Mouse (Mus musculus) midbrain, embryonic 10.5 days (tissue): ENCODE data around the gene Vars. TPM values are rescaled to one million over a fixed set of nuclear protein-coding genes. Genes with fewer than 3 reads are reported as not detected.
"Not testable (repeated sequence)": the region's sequence is repeated elsewhere in the genome, so short reads cannot be mapped to it uniquely, and the experiment has no call there.

ENCODE experiments used
- DNase-seq: peaks from one replicate; pipeline ENCODE4 v3.0.0-alpha.2; 2017; ENCODE audit warnings: low spot score
- H3K27ac ChIP-seq: fragments of 300-500 bp; sonication (generic); replicated peaks from 2 replicates; pipeline ENCODE4 v1.5.1; 2016; ENCODE audit warnings: mild to moderate bottlenecking
- H3K27me3 ChIP-seq: fragments of 300-500 bp; sonication (generic); 2 replicates; pipeline ENCODE4 v1.6.1; 2016; ENCODE audit warnings: low read depth, mild to moderate bottlenecking; ENCODE audit not compliant: poor library complexity, severe bottlenecking
- H3K36me3 ChIP-seq: fragments of 300-500 bp; sonication (generic); 2 replicates; pipeline ENCODE4 v1.6.1; 2016; ENCODE audit warnings: mild to moderate bottlenecking, moderate library complexity
- H3K4me1 ChIP-seq: fragments of 300-500 bp; sonication (generic); 2 replicates; pipeline ENCODE4 v1.6.1; 2016
- H3K4me3 ChIP-seq: fragments of 300-500 bp; sonication (generic); 2 replicates; pipeline ENCODE4 v1.5.1; 2016; ENCODE audit warnings: mild to moderate bottlenecking, moderate library complexity
- H3K9me3 ChIP-seq: fragments of 300-500 bp; sonication (generic); replicated peaks from 2 replicates; pipeline ENCODE4 v1.6.1; 2016; ENCODE audit warnings: mild to moderate bottlenecking
- WGBS: fragments of 180-500 bp; shearing (Covaris S2); methylation state at CpG from one replicate; pipeline ENCODE4 v1.1.7; 2016; 5-methylcytosine and 5-hydroxymethylcytosine counted together
- polyA plus RNA-seq: library from polyadenylated mRNA; unstranded; fragments of >200 nt; fragmentation: Nextera tagmentation; extraction: Ambion mirVana; gene quantifications from 2 replicates; pipeline ENCODE4 v1.2.1, GENCODE M21; 2016

The Vars gene
- polyA plus RNA-seq, 1 experiment from 2014 or later, result 210 TPM

- peaks cover 12% of the 10 kb centered on the region for H3K27me3 ChIP-seq
- no peaks in the 10 kb centered on the region for H3K9me3 ChIP-seq
- H3K36me3 ChIP-seq, result peaks cover 13% of the 10 kb centered on the region
- WGBS, result 88% methylated on average over 27 of the region's 27 CpGs
- no peak overlapping the region for H3K27ac ChIP-seq
- peaks cover 24% of the 10 kb centered on the region for H3K4me1 ChIP-seq
- H3K4me3 ChIP-seq, result no peak overlapping the region
- no peak for DNase-seq
Observed at GRCm38 (mm10) chr17:34978239-34978638, 22.5 kb upstream of the Vars start.

DNA sequence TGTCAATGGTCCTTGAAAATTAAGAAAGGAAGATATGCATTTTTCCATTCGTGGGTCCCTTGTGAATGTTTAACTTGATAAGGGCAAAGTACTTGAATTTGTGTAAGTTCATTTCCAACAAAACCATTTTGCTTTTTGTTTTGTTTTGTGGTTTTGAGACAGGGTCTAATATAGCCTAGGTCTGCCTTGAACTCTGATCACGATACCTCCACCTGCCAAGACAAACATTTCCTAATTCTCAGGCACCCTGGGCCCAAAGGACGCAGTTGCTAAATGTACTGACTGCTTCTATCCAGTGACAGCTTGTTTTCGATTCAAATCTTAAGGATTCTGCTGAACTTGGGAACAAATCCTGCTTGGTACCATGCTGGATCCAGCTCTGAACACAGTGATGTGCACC is 21.2 kb upstream of the Vars start:
- H3K9me3 ChIP-seq, result no peaks in the 10 kb centered on the region
- no peak overlapping the region for H3K4me3 ChIP-seq
- H3K27ac ChIP-seq, result no peak overlapping the region
- WGBS, result 91% methylated on average over 4 of the region's 4 CpGs
- peaks cover 27% of the 10 kb centered on the region for H3K4me1 ChIP-seq
- no peak for DNase-seq
- peaks cover 23% of the 10 kb centered on the region for H3K36me3 ChIP-seq
- no peaks in the 10 kb centered on the region for H3K27me3 ChIP-seq

GRCm38 (mm10) chr17:34980655-34981054 is 20.1 kb upstream of the Vars start:
- Histone ChIP-seq H3K27ac (peak overlapping the region; percentile 99), H3K4me1 (peaks cover 27% of the 10 kb centered on the region), H3K27me3 (no peaks in the 10 kb centered on the region), H3K4me3 (peak overlapping the region; percentile 86), H3K9me3 (no peaks in the 10 kb centered on the region), H3K36me3 (peaks cover 33% of the 10 kb centered on the region)
- WGBS, result 25% methylated on average over 2 of the region's 2 CpGs
- DNase-seq, result no peak

DNA sequence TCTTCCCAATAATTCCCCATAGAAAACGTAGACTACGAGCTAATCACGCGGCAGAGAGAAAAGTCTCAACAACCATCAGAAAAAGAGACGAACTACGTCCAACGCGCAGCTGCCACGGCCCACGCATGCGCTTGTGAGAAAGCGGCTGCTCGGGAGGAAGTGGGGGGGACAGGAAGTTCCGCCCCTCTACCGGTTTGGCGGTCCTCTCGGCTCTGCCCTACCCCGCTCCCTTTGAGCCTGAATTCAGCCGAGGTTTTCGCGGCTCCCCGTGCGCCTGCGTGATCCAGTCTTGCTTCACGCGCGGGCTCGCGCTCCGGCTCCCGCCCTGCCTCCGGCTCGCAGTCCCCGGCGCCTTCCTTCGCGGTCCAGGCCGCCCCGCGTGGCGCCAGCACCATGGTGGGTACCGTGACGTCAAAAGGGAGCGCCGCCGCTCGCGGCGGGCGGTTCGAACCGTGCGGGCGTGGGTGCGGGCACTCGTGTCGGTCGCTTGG is 19.1 kb upstream of the Vars start, which contains the start of gene Lsm2:
TSS of gene Lsm2 (plus strand) at position 173 of the 491 bp plus-strand sequence.
- Histone ChIP-seq H3K36me3 (peaks cover 44% of the 10 kb centered on the region), H3K4me1 (peaks cover 27% of the 10 kb centered on the region), H3K9me3 (no peaks in the 10 kb centered on the region), H3K27me3 (no peaks in the 10 kb centered on the region), H3K4me3 (peak within 1 kb of the TSS; percentile 86), H3K27ac (peak within 1 kb of the TSS; percentile 99)
- peak; percentile 93 for DNase-seq
- WGBS, result under 1% methylated on average over 58 of the region's 58 CpGs

DNA sequence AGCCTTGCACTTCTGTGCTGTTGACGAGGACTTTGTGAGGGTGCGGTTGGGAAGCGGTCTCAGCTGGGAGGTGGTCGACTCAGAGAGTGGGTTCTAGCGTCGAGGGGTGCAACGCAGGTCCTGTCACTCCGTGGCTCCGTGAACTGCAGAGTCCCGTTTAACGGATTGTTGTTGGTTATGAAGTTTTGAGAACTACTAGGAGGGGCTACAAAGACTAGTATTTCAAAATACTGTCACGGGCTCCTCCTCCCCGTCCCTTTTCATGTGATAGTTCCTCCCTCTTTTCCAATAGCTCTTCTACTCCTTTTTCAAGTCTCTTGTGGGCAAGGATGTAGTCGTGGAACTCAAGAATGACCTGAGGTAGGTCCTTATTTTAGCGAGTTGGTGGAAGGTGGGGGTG is 18.5 kb upstream of the Vars start:
- H3K36me3 ChIP-seq, result peaks cover 45% of the 10 kb centered on the region
- peak overlapping the region; percentile 99 for H3K27ac ChIP-seq
- no peak for DNase-seq
- no peaks in the 10 kb centered on the region for H3K9me3 ChIP-seq
- peak overlapping the region; percentile 86 for H3K4me3 ChIP-seq
- no peaks in the 10 kb centered on the region for H3K27me3 ChIP-seq
- WGBS, result 0% methylated on average over 15 of the region's 15 CpGs
- peaks cover 27% of the 10 kb centered on the region for H3K4me1 ChIP-seq

- Histone ChIP-seq H3K27ac (no peak overlapping the region), H3K36me3 (peaks cover 56% of the 10 kb centered on the region), H3K9me3 (no peaks in the 10 kb centered on the region), H3K4me1 (peaks cover 27% of the 10 kb centered on the region), H3K4me3 (no peak overlapping the region), H3K27me3 (no peaks in the 10 kb centered on the region)
- DNase-seq, result no peak
- WGBS, result 73% methylated on average over 2 of the region's 2 CpGs
Observed at GRCm38 (mm10) chr17:34984218-34984617, 16.6 kb upstream of the Vars start.

DNA sequence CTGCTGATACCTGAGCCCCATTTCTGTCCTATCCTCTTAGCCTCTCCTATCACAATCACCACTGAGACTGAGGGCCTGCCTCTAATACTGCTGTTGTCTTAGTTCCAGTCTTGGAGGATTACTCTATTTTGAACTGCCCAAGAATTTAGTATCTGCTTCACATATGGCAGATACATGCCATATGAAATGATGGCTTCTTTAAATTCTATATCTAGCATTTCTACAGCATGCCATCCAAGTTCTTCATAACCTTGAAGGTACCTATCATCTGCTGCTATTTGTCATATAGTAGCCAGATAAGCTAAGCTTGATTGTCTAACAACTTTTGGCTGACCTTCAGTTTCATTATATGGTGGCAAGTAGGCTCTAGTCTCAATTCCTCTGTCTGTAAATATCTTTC is 6.0 kb upstream of the Vars start:
- no peak for DNase-seq
- Histone ChIP-seq H3K4me3 (no peak overlapping the region), H3K36me3 (peaks cover 77% of the 10 kb centered on the region), H3K27me3 (no peaks in the 10 kb centered on the region), H3K9me3 (no peaks in the 10 kb centered on the region), H3K27ac (no peak overlapping the region), H3K4me1 (peaks cover 31% of the 10 kb centered on the region)

DNA sequence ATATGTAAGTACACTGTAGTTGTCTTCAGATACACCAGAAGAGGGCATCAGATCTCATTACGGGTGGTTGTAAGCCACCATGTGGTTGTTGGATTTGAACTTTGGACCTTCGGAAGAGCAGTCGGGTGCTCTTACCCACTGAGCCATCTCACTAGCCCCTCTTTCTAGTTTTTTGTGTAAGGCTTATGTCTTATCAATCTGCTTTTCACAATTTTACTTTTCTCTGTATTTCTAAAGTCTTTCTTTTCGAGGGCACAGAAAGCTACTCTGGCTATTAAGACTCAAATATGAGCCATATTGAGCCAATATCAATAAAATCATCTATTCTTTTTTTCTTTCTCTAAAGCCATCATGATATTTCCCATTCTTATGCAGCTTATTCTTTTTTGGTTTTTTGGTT is 5.6 kb upstream of the Vars start:
- peaks cover 75% of the 10 kb centered on the region for H3K36me3 ChIP-seq
- peaks cover 35% of the 10 kb centered on the region for H3K4me1 ChIP-seq
- H3K27ac ChIP-seq, H3K9me3 ChIP-seq, H3K27me3 ChIP-seq, H3K4me3 ChIP-seq, DNase-seq: not testable (repeated sequence)
- WGBS, result 95% methylated on average over 4 of the region's 4 CpGs

DNA sequence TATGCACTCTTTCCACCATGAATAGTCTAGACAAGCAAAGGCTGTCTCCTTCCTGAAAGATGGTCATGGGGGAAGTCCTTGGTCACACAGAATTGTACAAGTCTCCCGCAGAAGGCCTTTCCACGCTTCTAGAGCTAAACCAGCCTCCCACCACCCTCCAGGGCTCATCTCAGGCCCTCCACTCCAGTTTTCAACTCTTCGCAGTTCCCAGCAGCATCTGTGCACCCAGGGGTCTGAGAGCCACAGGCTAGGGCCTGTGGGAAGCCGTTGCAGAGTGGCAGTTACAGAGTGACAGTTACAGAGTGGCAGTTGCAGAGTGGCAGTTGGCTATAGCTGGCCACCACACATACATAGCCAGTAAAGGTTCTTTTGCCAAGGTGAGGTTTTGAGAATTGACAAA is 4.9 kb upstream of the Vars start:
- peaks cover 40% of the 10 kb centered on the region for H3K4me1 ChIP-seq
- DNase-seq, H3K4me3 ChIP-seq, H3K27me3 ChIP-seq, H3K9me3 ChIP-seq, H3K27ac ChIP-seq: not testable (repeated sequence)
- peaks cover 67% of the 10 kb centered on the region for H3K36me3 ChIP-seq
- 95% methylated on average over 4 of the region's 4 CpGs for WGBS

DNA sequence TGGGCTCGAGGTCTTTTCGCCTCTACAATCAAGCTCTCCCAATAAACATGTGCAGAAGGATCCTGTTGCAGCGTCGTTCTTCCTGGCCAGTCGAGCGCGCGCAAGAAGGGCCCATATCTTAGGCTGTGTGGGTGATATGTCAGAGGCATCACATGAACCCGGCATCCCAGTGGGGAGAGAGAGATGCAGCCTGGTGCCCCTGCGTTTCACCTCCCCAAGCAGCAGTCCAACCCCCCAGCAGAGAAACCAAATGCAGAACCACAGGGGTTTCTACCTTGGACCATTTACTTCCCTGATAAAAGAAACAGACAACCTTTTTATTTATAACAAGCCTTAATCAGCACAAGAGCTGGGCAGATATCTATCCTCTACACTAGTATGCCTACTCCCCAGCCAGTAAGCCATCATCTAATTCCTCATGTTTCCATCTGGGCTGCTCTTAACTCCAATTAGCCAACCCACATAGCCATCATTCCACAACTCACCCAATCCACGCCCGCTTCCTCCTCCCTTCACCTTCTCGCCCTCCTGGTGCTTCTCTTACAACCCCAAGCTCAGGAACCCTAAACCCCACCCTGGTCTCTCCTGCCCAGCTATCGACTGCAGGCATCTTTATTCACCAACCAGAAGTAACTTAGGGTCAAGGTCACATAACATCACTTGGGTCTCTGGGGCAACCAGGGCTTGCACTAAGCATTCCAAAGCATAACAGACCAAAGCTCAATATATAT is 4.2 kb upstream of the Vars start:
- DNase-seq, result no peak
- Histone ChIP-seq H3K27ac (no peak overlapping the region), H3K27me3 (no peaks in the 10 kb centered on the region), H3K4me3 (peak overlapping the region; percentile 20; the same call in 1 of the 2 replicates), H3K9me3 (no peaks in the 10 kb centered on the region), H3K4me1 (peaks cover 46% of the 10 kb centered on the region), H3K36me3 (peaks cover 61% of the 10 kb centered on the region)
- WGBS, result 94% methylated on average over 13 of the region's 14 CpGs

GRCm38 (mm10) chr17:34997142-34997483 is 3.7 kb upstream of the Vars start:
- 85% methylated on average over 5 of the region's 5 CpGs for WGBS
- peak overlapping the region; percentile 20; the same call in 1 of the 2 replicates for H3K4me3 ChIP-seq
- H3K9me3 ChIP-seq, result no peaks in the 10 kb centered on the region
- no peaks in the 10 kb centered on the region for H3K27me3 ChIP-seq
- H3K36me3 ChIP-seq, result peaks cover 56% of the 10 kb centered on the region
- H3K4me1 ChIP-seq, result peaks cover 52% of the 10 kb centered on the region
- DNase-seq, result no peak
- no peak overlapping the region for H3K27ac ChIP-seq

- H3K4me3 ChIP-seq, result peak overlapping the region; percentile 86
- peaks cover 66% of the 10 kb centered on the region for H3K4me1 ChIP-seq
- no peaks in the 10 kb centered on the region for H3K27me3 ChIP-seq
- H3K9me3 ChIP-seq, result no peaks in the 10 kb centered on the region
- 96% methylated on average over 15 of the region's 15 CpGs for WGBS
- no peak for DNase-seq
- peak overlapping the region; percentile 98; the same call in 1 of the 2 replicates for H3K27ac ChIP-seq
- peaks cover 52% of the 10 kb centered on the region for H3K36me3 ChIP-seq
Observed at GRCm38 (mm10) chr17:34998526-34999430, 2.0 kb upstream of the Vars start.
